Mouse (Mus musculus) macrophage (primary cell): ENCODE data around the gene Vipr2. TPM values are rescaled to one million over a fixed set of nuclear protein-coding genes. Genes with fewer than 3 reads are reported as not detected.
A peak's percentile ranks its signal among the peaks of the same experiment; 100 is the strongest.

Experiments
- H3K27ac ChIP-seq: fragments of 350-480 bp; formaldehyde crosslinking; 2 replicates; pipeline ENCODE4 v1.9.0; 2021
- H3K36me3 ChIP-seq: fragments of 350-480 bp; formaldehyde crosslinking; 2 replicates; pipeline ENCODE4 v1.9.0; 2021; ENCODE audit errors: inconsistent target
- H3K4me3 ChIP-seq: fragments of 350-480 bp; formaldehyde crosslinking; 2 replicates; pipeline ENCODE4 v1.9.0; 2021; ENCODE audit errors: inconsistent target
- H3K79me2 ChIP-seq: fragments of 350-480 bp; formaldehyde crosslinking; 2 replicates; pipeline ENCODE4 v1.9.0; 2021; ENCODE audit errors: inconsistent target
- WGBS: methylation state at CpG from one replicate; pipeline ENCODE4 v1.1.7; 2026; ENCODE audit warnings: inconsistent platforms; ENCODE audit not compliant: missing documents; 5-methylcytosine and 5-hydroxymethylcytosine counted together
- polyA plus RNA-seq: library from polyadenylated mRNA; stranded (reverse); fragments of 250-400 nt; gene quantifications from 3 replicates; pipeline ENCODE4 v1.2.4, GENCODE M21; 2018; ENCODE audit warnings: inconsistent platforms

The Vipr2 gene
- polyA plus RNA-seq, 1 experiment from 2014 or later, result 0.23 TPM

DNA sequence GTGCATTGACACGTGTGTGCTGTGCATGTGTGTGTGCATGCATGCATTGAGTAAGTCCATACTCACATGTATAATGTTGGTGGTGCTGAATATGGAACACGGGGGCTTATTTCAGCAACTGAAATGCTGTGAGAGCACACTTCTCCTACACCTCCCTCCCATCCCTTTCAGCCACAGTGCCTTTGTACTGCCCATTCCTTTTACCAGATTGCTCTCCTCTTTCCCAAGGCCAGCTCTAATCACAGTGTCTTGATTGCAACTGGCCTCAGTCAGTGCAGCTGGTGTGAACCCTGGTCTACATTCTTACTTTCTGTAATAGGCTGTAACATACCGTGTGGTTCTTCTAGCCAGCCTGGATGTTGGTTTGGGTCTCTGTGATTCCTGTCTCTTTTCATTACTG, 41.5 kb downstream of the Vipr2 start:
- Histone ChIP-seq H3K27ac (no peak overlapping the region), H3K79me2 (no peaks in the 10 kb centered on the region), H3K4me3 (no peak overlapping the region), H3K36me3 (no peaks in the 10 kb centered on the region)
- 96% methylated on average over 3 of the region's 3 CpGs for WGBS

DNA sequence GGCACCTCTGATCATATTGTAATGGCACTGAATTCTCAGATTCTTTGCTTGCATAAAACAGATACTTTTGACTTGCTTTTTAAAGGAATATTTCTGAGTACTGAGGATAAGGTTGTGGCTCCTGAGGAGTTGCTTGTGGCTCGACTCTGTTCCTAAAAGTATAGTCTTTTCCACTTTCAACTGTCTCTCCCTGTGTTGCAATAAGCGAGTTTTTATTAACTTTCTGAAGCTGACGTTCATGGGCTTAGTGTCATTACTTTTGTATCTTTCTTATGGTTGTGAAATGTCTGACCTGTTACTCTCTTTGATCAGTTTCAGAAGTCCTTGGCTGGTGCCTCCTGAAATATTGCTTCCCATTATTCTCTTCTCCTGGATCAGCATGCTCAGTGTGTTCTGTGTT, 46.3 kb downstream of the Vipr2 start:
- 44% methylated on average over 3 of the region's 3 CpGs for WGBS
- no peaks in the 10 kb centered on the region for H3K36me3 ChIP-seq
- H3K4me3 ChIP-seq, result no peak overlapping the region
- no peak overlapping the region for H3K27ac ChIP-seq
- H3K79me2 ChIP-seq, result no peaks in the 10 kb centered on the region

DNA sequence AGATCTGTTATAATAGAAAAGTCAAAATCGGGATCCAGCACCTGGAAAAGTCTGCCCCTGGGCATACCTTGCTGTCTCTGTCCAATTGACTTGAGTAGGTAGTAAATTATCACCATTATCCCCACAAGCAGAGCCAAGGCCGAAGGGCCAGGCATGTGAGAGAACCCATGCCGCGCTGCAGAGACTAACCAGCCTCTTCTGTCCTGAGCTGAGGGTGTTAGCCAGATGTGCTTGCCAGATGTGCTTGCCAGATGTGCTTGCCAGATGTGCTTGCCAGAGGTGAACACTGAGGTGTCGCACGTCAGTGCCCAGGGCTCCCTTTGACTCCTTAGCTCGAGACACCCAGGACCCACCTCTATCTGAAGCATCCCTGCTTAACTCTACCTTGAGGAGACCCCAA, 53.4 kb downstream of the Vipr2 start:
- no peaks in the 10 kb centered on the region for H3K79me2 ChIP-seq
- no peak overlapping the region for H3K4me3 ChIP-seq
- no peaks in the 10 kb centered on the region for H3K36me3 ChIP-seq
- 91% methylated on average over 7 of the region's 7 CpGs for WGBS
- H3K27ac ChIP-seq, result no peak overlapping the region

DNA sequence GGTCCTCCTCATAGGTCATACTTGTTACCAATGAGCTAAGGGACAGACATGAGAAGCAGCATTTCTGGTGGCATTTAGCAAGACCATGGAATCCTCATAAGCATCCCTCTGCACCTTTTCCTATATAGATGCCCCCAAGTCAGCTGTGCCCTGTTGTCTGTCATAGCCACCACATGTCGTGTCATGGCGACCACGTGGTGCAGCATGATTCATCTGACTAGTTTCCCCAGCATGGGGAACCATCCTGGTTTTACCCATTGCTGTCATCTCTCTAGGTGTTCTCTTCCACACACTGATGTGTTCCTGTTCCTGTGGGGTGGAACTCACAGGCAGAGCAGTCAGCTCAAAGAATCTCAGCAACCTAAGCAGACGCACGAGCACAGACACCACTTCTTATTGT, 55.4 kb downstream of the Vipr2 start:
- H3K36me3 ChIP-seq, result no peaks in the 10 kb centered on the region
- H3K27ac ChIP-seq, result no peak overlapping the region
- H3K4me3 ChIP-seq, result no peak overlapping the region
- no peaks in the 10 kb centered on the region for H3K79me2 ChIP-seq
- 85% methylated on average over 5 of the region's 5 CpGs for WGBS

DNA sequence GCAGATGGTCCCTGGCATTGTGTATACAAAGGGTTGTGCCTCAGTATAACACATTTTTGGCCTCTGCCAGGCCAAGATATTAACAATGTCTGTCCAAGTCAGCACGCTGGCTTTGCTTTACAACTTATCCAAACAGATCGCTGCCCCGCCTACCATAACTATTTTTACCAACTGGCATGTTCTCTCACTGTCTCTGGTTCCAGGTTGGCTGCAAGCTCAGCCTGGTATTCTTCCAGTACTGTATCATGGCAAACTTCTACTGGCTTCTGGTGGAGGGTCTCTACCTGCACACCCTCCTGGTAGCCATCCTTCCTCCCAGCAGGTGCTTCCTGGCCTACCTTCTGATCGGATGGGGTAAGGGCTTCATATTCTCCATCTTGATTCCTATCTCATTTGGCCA, 58.4 kb downstream of the Vipr2 start:
- Histone ChIP-seq H3K79me2 (no peaks in the 10 kb centered on the region; the same call in 1 of the 2 replicates), H3K36me3 (no peaks in the 10 kb centered on the region), H3K4me3 (no peak overlapping the region), H3K27ac (no peak overlapping the region)
- 96% methylated on average over 4 of the region's 4 CpGs for WGBS

DNA sequence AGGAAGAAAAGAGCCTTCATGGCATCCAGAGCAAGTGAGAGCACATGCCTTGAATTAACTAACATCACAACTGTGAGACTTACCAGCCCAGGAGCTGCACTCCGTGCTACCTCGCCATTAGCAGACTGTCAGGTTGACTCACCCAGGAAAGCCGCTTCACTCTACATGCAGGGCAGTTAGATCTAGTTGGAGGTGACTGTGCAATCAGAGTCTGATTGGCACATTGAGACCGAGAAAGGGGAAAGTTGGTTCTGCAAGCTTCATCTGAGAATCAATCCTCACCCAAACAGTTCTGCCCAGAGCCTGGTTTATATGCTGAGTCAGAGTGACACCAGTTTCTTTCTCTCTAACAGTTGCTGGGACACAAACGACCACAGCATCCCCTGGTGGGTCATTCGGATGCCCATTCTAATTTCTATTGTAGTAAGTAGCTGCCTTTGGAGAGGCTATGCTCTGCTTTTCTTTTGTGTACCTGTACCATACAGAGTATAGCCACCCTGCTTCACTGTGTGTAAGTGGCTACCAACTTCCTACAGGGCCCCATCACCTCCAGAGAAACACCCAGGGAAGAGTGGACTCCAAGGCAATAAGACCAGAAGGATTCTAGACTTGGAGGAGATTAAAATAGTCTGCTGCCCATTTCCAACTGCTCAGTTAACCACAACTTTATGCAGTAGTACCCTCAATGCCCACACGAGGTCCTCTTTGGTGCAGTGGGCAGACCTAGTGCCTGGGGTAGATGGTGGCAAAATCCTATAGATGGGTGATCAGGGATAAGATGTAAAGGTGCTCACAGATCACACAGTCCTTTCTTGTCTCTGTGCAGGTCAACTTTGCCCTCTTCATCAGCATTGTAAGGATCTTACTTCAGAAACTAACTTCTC, 61.0 kb downstream of the Vipr2 start:
- Histone ChIP-seq H3K36me3 (no peaks in the 10 kb centered on the region), H3K27ac (peak overlapping the region; percentile 12; the same call in 1 of the 2 replicates), H3K4me3 (no peak overlapping the region), H3K79me2 (no peaks in the 10 kb centered on the region; the same call in 1 of the 2 replicates)
- 22% methylated on average over 7 of the region's 7 CpGs for WGBS

DNA sequence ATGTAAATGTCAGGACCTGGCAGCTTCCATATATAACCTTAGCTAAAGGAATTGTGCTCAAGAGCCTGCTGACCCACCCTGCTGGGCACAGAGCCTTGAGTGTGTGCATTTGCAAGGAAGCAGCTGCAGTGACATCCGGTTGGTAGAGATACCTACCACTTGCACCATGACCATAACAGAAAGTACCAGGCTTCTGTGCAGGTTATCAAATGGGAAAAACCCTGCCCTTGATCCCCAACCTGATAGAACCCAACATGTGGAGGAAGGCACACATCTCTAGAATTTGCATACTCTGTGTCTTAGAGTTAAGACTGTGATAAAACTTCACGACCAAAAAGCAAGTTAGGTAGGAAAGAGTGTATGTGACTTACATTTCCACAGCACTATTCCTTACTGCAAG, 63.1 kb downstream of the Vipr2 start:
- Histone ChIP-seq H3K36me3 (no peaks in the 10 kb centered on the region), H3K79me2 (no peaks in the 10 kb centered on the region; the same call in 1 of the 2 replicates), H3K4me3 (no peak overlapping the region; the same call in 1 of the 2 replicates), H3K27ac (peak overlapping the region; percentile 65)
- 85% methylated on average over 2 of the region's 2 CpGs for WGBS

DNA sequence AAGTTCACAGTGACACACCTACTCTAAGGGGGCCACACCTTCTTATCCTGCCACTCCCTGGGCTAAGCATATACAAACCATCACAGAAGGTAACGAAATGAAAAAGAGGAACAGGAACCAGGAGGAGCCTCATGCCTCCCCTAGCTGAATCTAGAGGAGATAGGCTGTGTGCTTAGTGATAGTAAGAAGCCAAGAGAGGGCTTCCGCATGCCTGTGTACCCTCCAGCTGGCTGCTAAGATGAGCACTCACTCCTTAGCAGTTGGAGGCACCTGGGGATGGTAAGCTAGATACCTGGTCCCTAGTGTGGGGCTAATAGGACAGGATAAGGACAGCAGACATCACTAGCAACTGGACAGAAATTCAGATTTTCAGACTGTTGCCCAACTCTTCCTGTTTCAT, 64.3 kb downstream of the Vipr2 start:
- 16% methylated on average over 2 of the region's 2 CpGs for WGBS
- Histone ChIP-seq H3K36me3 (no peaks in the 10 kb centered on the region), H3K27ac (peak overlapping the region; percentile 65), H3K79me2 (no peaks in the 10 kb centered on the region; the same call in 1 of the 2 replicates), H3K4me3 (no peak overlapping the region)

DNA sequence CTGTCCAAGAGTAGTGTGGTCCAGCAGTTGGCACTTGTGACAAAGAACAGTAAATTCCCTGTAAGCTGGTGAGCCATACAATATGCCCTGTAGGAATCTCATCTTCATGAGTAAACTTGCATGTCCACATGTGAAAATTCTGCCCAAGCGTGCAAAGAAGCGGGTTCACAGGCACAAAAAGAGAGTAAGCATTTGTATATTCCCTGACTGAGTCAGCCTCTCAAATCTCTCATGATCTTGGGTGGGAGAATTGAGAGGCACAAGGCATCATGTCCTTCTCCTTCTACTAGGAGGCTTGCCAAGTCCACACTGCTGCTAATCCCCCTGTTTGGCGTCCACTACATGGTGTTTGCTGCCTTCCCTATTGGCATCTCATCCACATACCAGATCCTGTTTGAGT, 64.9 kb downstream of the Vipr2 start:
- peak overlapping the region; percentile 65 for H3K27ac ChIP-seq
- WGBS, result 98% methylated on average over 3 of the region's 3 CpGs
- H3K36me3 ChIP-seq, result no peaks in the 10 kb centered on the region
- no peaks in the 10 kb centered on the region; the same call in 1 of the 2 replicates for H3K79me2 ChIP-seq
- H3K4me3 ChIP-seq, result no peak overlapping the region

DNA sequence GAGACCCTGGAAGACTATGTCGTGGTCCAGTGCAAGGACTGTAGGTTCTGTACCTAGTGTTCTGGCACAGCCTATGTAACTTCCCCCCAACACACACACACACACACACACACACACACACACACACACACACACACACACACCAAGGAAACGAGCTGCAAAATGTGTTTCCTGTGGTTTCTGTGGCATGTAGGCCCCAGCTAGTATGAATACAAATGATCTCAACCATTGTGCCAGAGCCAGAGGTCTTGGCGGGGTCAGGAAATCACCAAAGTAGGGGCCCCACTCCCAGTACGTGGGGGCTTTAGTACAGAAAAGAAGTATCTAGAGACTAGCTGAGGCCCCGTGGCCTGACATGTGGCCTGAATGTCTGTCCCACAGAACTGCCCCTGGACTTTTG, 67.7 kb downstream of the Vipr2 start:
- H3K79me2 ChIP-seq, result no peaks in the 10 kb centered on the region; the same call in 1 of the 2 replicates
- H3K36me3 ChIP-seq, result no peaks in the 10 kb centered on the region
- H3K27ac ChIP-seq, result peak overlapping the region; percentile 21; the same call in 1 of the 2 replicates
- 15% methylated on average over 5 of the region's 5 CpGs for WGBS
- no peak overlapping the region for H3K4me3 ChIP-seq

DNA sequence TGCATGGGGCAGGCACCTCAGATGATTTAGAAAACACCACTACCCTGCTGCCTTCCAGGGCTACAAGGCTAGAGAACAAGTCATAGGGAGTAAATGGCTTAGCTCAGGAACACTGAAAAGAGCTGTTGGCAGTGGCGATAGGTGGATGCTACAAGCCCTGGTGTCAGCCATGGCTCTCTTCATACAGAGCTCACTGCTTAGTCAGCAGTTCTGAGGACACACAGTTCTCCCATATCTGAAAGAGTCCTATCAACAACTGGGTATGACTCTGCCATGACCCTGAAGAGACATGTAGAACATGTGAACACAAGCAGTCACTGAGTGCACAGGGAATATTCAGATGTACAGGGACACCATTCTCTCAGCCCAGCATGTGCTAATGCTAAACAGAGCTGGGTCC, 68.2 kb downstream of the Vipr2 start:
- no peak overlapping the region for H3K4me3 ChIP-seq
- 78% methylated on average over 1 of the region's 1 CpGs for WGBS
- H3K27ac ChIP-seq, result peak overlapping the region; percentile 21; the same call in 1 of the 2 replicates
- no peaks in the 10 kb centered on the region for H3K79me2 ChIP-seq
- no peaks in the 10 kb centered on the region for H3K36me3 ChIP-seq

DNA sequence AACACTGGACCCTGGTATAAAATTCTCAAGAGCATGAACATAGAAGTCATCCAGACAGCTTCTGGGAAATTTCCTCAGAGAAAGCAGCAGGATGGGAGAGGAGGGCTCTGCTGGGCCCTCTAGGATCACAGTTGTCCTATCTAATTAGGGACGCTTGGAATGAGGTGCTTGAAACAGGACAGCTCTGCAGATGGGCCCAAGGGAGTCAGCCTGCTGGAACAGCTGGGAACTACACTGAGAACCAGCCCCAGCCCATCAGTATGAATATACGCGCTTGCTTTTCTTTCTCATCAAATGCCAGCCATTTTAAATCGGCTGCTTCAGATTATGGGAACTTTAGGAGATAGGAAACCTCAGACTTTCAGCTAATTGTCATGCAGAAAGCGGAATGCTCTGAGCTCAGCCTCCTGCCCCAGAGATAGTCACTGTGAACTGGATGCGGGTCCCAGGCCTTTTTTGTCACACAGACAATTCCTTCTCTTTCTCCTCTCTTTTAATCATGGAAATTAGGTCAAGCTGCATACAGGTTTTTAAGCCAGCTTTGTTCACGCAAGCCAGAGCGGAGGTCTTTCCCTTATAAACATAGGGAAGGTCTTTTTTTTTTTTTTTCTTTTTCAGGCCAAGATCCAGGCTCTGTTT, 69.6 kb downstream of the Vipr2 start:
- no peak overlapping the region for H3K27ac ChIP-seq
- no peaks in the 10 kb centered on the region for H3K79me2 ChIP-seq
- H3K4me3 ChIP-seq, result no peak overlapping the region
- no peaks in the 10 kb centered on the region for H3K36me3 ChIP-seq
- WGBS, result 94% methylated on average over 8 of the region's 8 CpGs

DNA sequence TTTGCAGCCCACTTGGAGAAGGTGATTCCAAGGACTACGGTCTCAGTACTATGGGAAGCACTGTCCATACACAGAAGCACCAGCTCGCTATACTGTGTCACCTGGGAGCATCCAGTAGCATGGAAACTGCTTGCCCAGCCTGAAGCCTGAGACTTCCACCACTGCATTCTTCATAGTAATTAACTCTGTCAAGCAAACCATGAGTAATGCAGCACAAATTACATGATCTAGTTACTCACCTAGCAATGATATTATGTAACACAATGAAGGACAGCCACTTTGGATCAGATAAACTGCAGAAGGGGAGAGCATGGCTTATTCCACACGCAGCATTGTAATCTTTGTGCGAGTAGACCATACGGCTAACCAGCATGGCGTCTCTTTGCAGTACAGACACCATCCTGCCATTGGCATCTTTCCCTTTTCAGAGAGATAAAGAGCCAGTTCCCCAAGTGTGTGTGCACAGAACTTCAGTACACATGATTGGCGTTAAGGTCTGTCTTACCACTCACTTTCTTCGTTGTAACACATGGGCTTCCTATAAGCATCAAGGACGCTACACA, 75.4 kb downstream of the Vipr2 start:
- Histone ChIP-seq H3K79me2 (no peaks in the 10 kb centered on the region), H3K4me3 (no peak overlapping the region), H3K36me3 (no peaks in the 10 kb centered on the region), H3K27ac (no peak overlapping the region)
- 94% methylated on average over 9 of the region's 9 CpGs for WGBS

DNA sequence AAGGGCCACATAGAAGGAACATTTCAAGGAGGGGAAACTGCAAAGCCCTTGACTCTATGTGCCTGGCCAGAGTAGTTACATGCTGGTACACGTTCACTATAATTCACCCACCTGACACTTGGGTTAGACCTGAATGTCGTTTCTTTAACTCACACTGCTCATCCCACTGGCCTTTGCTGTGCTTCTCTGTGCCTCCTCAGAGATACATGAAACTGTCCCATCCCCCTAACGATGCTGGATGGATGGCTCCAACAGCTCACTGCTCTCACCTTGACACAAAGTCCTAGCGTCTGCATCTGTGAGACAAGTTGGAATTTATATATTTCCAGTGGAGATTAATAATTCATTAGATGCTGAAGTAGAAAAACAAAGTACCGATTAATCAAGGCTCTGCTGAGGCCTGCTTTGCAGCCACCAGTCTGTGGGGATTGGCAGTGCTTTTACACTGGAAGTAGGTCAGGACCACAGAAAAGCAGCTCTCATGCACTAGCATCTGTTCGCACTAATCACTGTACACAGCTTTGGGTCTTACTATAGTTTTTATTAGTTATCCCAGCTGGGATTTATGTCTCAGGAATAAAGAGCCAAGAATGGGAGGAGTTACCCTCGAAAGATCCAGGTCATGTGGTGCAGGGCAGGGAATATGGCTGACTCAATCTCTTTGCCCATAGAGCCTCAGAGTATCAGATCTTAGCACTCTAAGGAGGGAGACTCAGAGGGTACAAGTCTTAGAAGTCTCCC, 79.4 kb downstream of the Vipr2 start:
- H3K4me3 ChIP-seq, result no peak overlapping the region
- WGBS, result 95% methylated on average over 7 of the region's 7 CpGs
- no peaks in the 10 kb centered on the region for H3K36me3 ChIP-seq
- no peaks in the 10 kb centered on the region for H3K79me2 ChIP-seq
- H3K27ac ChIP-seq, result no peak overlapping the region
